Mouse (Mus musculus): Measurements from ENCODE around the gene Hdac11. TPM values are rescaled to one million over a fixed set of nuclear protein-coding genes. Genes with fewer than 3 reads are reported as not detected.

Gene Hdac11
- total RNA-seq, 2 experiments from 2014 or later: 13.0 to 15.1 TPM

- DNase-seq (ENCODE audit: low spot score): no peak
- intact Hi-C loops (cut with DNase I): no loop called here
Measured at GRCm38 (mm10) chr6:91221094-91221493, 64.6 kb downstream of the Hdac11 start.

GRCm38 (mm10) chr6:91222694-91223346 lies 66.4 kb downstream of the Hdac11 start:
- peak; percentile 50 for DNase-seq (ENCODE audit: low spot score)
- intact Hi-C loops (cut with DNase I): no loop called here

Other genes with a start within 250 kb of the Hdac11 start
- 100 to 1,000 TPM; 125 to 137 TPM for gene Iqsec1, start 168.0 kb upstream of the Hdac11 start, total RNA-seq (2021)
- gene Nup210, start 39.8 kb upstream of the Hdac11 start, total RNA-seq (2021): 1 to 10 TPM; 2.4 to 3.3 TPM
- 10 to 100 TPM; 71.8 to 76.3 TPM for gene Fbln2, start 55.8 kb downstream of the Hdac11 start, total RNA-seq (2021)